Mouse (Mus musculus): ENCODE measurements around the gene Cinp. TPM values are rescaled to one million over a fixed set of nuclear protein-coding genes. Genes with fewer than 3 reads are reported as not detected.

Gene Cinp
- total and polyA plus RNA-seq, 3 experiments: 162 to 210 TPM; not detected in 1

DNA sequence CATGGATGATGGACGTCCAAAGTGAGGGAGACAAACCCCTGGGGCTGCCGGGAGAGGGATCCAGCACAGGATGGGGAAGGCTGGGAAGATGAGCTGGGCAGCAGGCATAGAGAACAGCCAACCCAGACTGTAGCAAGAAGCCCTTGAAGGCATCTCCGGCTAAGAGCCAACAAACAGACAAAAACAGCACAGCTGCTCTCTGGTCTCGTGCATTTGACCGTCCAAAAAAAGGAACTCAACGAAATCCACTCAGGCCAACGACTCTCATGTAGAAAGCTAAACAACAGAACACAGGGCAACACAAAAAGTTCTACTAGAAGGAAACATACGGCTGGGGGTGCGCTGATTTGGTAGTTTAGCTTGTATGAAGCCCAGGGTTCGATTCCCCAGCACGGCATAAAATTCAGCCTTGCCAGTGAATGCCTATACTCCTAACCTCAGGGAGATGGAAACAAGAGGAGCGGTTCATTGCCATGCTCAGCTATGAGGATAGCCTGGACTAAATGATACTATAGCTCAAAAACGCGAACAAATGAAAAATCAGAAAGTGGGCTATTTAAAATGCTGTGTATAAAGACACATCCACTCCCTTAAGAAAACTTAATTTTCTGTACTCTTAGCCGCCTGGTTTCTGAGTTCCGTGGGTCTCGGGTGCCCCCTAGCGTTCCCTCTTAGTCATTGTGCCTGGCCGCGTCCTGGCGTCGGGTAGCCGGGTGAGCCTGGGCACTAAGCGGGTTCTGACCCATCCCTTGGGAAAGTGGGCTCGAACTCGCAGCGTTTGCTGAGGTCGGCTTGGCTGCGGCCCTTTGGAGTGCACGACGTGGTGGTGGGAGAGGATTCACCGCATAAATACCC, 45.5 kb downstream of the Cinp start (continued):
- TF ChIP-seq MEF2A (IDR thresholded peaks at IDR 0.05; ENCODE audit: extremely low read depth, insufficient replicate concordance, low read depth, low read length, poor library complexity, severe bottlenecking) (no peak), CHD1 (IDR thresholded peaks at IDR 0.05; ENCODE audit: low read depth, low read length) (no peak), MAZ (IDR thresholded peaks at IDR 0.05; ENCODE audit: low read depth, low read length) (no peak)

GRCm38 (mm10) chr12:110841731-110842493, 47.0 kb downstream of the Cinp start:
- Histone ChIP-seq H3K79me2 (ENCODE audit: control insufficient read depth, insufficient read depth, low read length, poor library complexity) (no peaks in the 10 kb centered on the region; the same call in 1 of the 2 replicates), H3K27ac (ENCODE audit: control insufficient read depth, low read depth, low read length) (0 out of 2 replicates have a peak overlapping the region, but pooled peaks have one; percentile 6), H3K4me3 (ENCODE audit: control insufficient read depth in 1 of 2, insufficient read depth in 1 of 2, low read depth in 2 of 2, low read length in 2 of 2) (peak overlapping the region in 1 of 2 experiments; percentile 11; a peak in 2 of 4 replicates)

DNA sequence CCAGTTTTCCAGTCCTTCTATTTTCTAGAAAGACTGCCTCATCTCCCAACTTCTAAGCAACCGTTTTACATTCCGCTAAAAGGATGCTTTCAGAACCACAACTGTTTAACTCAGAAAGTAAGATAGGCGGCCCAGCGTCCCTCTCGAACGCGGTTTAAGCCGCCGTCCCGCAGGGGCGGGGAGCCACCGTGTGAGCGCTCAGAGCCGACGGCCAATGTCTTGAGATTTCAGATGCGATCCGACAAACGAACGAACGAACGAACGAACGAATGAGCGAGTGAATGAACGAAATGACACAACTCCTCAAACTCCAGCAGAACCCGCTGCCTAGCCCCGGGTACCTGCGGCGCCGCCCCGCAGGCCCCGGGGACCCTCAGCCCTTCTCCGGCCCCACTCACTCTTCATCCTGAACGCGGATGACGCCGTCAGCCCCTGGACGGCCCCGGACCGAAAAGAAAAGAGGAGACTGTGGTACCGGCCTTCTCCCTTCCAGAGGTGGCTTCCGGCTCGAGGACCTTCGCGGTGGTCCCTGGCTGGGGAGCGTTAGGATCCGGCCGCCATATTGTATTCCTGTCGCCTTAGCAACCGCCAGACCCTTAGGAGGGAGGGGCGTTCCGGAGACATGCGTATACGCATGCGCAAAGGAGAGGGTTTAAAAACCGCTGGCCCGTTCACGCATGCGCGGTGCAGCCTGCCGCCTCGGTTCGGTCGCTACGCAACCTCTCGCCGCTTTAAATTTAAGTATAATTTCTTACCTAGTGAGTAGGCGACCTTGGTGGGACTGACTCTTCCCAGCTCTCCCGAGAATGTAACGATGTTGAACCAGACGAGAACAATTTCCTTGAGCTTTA, 48.4 kb downstream of the Cinp start, which contains the start of gene Mok:
Gene Mok (minus strand): TSS at position 592 of the 851 bp plus-strand sequence.
- Histone ChIP-seq H3K27ac (ENCODE audit: control insufficient read depth, low read depth, low read length) (peak within 1 kb of the TSS; percentile 40; the same call in 1 of the 2 replicates), H3K36me3 (ENCODE audit: control insufficient read depth in 1 of 2, insufficient read depth in 2 of 2, low read length in 2 of 2) (peaks cover 0 to 5% of the 10 kb centered on the region in 2 experiments; a peak in 1 of 4 replicates), H3K4me1 (ENCODE audit: control insufficient read depth in 1 of 2, insufficient read depth in 2 of 2, low read length in 2 of 2) (peaks cover 0 to 5% of the 10 kb centered on the region in 2 experiments; a peak in 2 of 4 replicates)
- TF ChIP-seq CTCF (IDR thresholded peaks at IDR 0.05 in 2 of 3, conservative IDR thresholded peaks at IDR 0.05 in 1 of 3; ENCODE audit: control insufficient read depth in 1 of 3, insufficient read depth in 1 of 3, low read depth in 2 of 3, low read length in 3 of 3, poor library complexity in 1 of 3, severe bottlenecking in 1 of 3) (no peak), SMC3 (IDR thresholded peaks at IDR 0.05; ENCODE audit: low read depth, low read length) (no peak), CHD2 (IDR thresholded peaks at IDR 0.05; ENCODE audit: low read length) (no peak), POLR2AphosphoS5 (IDR thresholded peaks at IDR 0.05; ENCODE audit: borderline replicate concordance, low read depth, low read length) (no peak), MXI1 (IDR thresholded peaks at IDR 0.05; ENCODE audit: low read depth, low read length) (peak; percentile 79), POLR2AphosphoS2 (IDR thresholded peaks at IDR 0.05; ENCODE audit: low read length) (no peak), RCOR1 (IDR thresholded peaks at IDR 0.05; ENCODE audit: low read depth, low read length) (no peak), TAL1 (IDR thresholded peaks at IDR 0.05; ENCODE audit: low read length) (no peak), GABPA (IDR thresholded peaks at IDR 0.05; ENCODE audit: low read depth, low read length) (no peak), ZC3H11A (IDR thresholded peaks at IDR 0.05; ENCODE audit: low read depth, low read length) (no peak), HCFC1 (IDR thresholded peaks at IDR 0.05; ENCODE audit: low read depth, low read length) (peak; percentile 77), SIN3A (IDR thresholded peaks at IDR 0.05; ENCODE audit: low read length) (peak; percentile 94), JUND (IDR thresholded peaks at IDR 0.05; ENCODE audit: low read depth, low read length) (no peak), BHLHE40 (IDR thresholded peaks at IDR 0.05; ENCODE audit: borderline replicate concordance, low read depth, low read length) (no peak), USF2 (IDR thresholded peaks at IDR 0.05; ENCODE audit: borderline replicate concordance in 1 of 2, insufficient read depth in 1 of 2, low read depth in 1 of 2, low read length in 2 of 2) (no peak)

More at GRCm38 (mm10) chr12:110841731-110842493, 47.0 kb downstream of the Cinp start:
- H3K27me3 ChIP-seq (ENCODE audit: control insufficient read depth in 1 of 2, insufficient read depth in 2 of 2, low read length in 2 of 2): no peaks in the 10 kb centered on the region
- H3K4me1 ChIP-seq (ENCODE audit: control insufficient read depth in 1 of 2, insufficient read depth in 2 of 2, low read length in 2 of 2): peaks cover 0 to 12% of the 10 kb centered on the region in 2 experiments; a peak in 2 of 4 replicates
- TF ChIP-seq ZNF384 (IDR thresholded peaks at IDR 0.05; ENCODE audit: low read depth, low read length) (0 out of 2 replicates have a peak, but pooled peaks have one; percentile 29), CTCF (IDR thresholded peaks at IDR 0.05 in 2 of 3, conservative IDR thresholded peaks at IDR 0.05 in 1 of 3; ENCODE audit: control insufficient read depth in 1 of 3, insufficient read depth in 1 of 3, low read depth in 2 of 3, low read length in 3 of 3, poor library complexity in 1 of 3, severe bottlenecking in 1 of 3) (peak; percentile 6 to 31 (median 9); a peak in 2 of 6 replicates), MYC (IDR thresholded peaks at IDR 0.05; ENCODE audit: low read depth, low read length) (0 out of 2 replicates have a peak, but pooled peaks have one; percentile 66), EP300 (IDR thresholded peaks at IDR 0.05; ENCODE audit: low read depth in 1 of 2, low read length in 2 of 2) (no peak), SIN3A (IDR thresholded peaks at IDR 0.05; ENCODE audit: low read length) (0 out of 2 replicates have a peak, but pooled peaks have one; percentile 8), MXI1 (IDR thresholded peaks at IDR 0.05; ENCODE audit: low read depth, low read length) (0 out of 2 replicates have a peak, but pooled peaks have one; percentile 17), NELFE (IDR thresholded peaks at IDR 0.05; ENCODE audit: low read depth, low read length) (no peak), E2F4 (IDR thresholded peaks at IDR 0.05; ENCODE audit: borderline replicate concordance, low read depth, low read length) (no peak), TBP (IDR thresholded peaks at IDR 0.05; ENCODE audit: low read depth, low read length) (peak; percentile 83), SMC3 (IDR thresholded peaks at IDR 0.05; ENCODE audit: low read depth, low read length) (peak; percentile 41)
- peaks cover 0 to 6% of the 10 kb centered on the region in 2 experiments; a peak in 1 of 4 replicates for H3K36me3 ChIP-seq (ENCODE audit: control insufficient read depth in 1 of 2, insufficient read depth in 2 of 2, low read length in 2 of 2)
- DNase-seq (ENCODE audit: low read depth, low spot score): peak; percentile 63
- H3K9me3 ChIP-seq (replicated peaks; ENCODE audit: insufficient read depth, low read length): no peaks in the 10 kb centered on the region
- peak overlapping the region; percentile 16; the same call in 1 of the 2 replicates for H3K9ac ChIP-seq (ENCODE audit: control insufficient read depth, low read depth, low read length, poor library complexity, severe bottlenecking)

More for the DNA sequence above, 48.4 kb downstream of the Cinp start, which contains the start of gene Mok:
- Histone ChIP-seq H3K9me3 (replicated peaks; ENCODE audit: insufficient read depth, low read length) (no peaks in the 10 kb centered on the region), H3K4me3 (ENCODE audit: control insufficient read depth in 1 of 2, insufficient read depth in 1 of 2, low read depth in 2 of 2, low read length in 2 of 2) (peak within 1 kb of the TSS; percentile 65 to 72), H3K9ac (ENCODE audit: control insufficient read depth, low read depth, low read length, poor library complexity, severe bottlenecking) (peak within 1 kb of the TSS; percentile 63), H3K79me2 (ENCODE audit: control insufficient read depth, insufficient read depth, low read length, poor library complexity) (no peaks in the 10 kb centered on the region; the same call in 1 of the 2 replicates), H3K27me3 (ENCODE audit: control insufficient read depth in 1 of 2, insufficient read depth in 2 of 2, low read length in 2 of 2) (no peaks in the 10 kb centered on the region)
- peak; percentile 96 for DNase-seq (ENCODE audit: low read depth, low spot score)
